Mouse (Mus musculus) lung, postnatal 14 days (tissue): Measurements from ENCODE around the gene Cdk11b.

ENCODE experiments used
- DNase-seq: peaks from one replicate; pipeline ENCODE4 v3.0.0; 2021

The Cdk11b gene

DNA sequence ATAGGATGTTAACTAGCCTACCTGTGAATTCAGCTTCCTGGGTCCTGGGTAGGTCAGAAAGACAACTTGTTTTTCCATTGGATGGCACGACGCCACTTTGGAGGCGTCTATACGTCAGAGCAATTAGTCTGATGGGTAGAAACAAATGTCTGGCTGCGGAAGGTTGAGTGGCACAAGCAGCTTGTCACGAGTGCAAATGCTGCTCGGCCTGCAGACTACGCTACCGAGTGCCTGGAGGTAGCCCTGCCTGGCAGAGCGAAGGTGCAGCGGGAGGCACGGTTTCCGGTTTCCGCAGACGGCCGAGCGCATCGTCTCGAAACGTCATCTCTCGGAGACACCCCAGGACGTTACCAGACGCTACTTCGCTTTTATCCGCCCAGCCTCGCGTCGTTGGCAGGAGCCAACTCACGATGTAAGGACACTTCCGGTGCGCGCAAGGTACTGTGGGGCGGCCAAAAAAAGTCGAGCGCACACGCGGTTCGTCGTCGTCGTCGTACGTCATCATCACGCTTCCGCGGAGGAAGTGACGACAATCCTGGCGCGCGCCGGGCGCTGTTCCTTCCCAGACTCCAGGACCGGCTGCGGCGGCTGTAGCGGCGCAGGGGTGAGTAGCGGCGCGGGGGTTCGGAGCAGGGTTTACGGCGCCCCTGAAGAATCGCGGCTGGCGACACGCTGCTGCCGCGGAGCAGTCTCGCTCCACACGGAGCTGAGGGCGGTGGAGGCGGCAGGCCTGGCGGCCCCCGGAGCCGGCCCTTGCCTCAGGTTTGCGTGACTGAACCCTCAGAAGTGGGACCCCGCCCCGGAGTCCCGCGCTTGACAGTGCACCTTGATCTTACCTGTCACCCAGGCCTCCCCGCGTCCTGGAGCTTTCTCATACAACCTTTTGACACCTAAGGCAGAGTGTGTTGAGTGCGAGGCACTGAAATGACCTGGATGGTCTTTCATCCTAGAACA is at the start of gene Cdk11b:
TSS of gene Cdk11b (plus strand) at position 517 of the 954 bp plus-strand sequence.
- peak; percentile 96 for DNase-seq

GRCm38 (mm10) chr4:155574931-155575330 is 49.7 kb upstream of the Cdk11b start:
- no peak for DNase-seq

GRCm38 (mm10) chr4:155575521-155575920 is 49.1 kb upstream of the Cdk11b start:
- no peak for DNase-seq

DNA sequence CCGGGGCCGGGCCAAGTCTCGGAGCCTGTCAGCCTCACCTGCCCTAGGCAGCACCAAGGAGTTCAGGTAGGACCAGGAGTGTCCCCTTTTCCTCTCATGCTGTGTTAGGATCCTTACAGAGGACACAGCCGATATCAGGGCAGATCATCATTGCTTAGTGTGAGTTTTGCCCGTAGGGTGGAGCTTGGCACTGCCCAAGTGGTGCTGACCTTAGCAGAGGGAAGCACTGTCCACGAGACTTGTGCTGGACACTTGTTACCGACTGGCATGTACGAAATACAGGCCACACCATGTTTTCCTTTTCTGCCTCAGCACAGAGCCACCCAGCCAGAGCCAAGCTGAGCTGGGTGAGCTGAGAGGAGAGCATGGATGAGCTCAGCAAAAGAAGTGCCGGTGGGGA is 47.5 kb upstream of the Cdk11b start:
- DNase-seq = no peak

GRCm38 (mm10) chr4:155577741-155578140 is 46.9 kb upstream of the Cdk11b start:
- DNase-seq = no peak

DNA sequence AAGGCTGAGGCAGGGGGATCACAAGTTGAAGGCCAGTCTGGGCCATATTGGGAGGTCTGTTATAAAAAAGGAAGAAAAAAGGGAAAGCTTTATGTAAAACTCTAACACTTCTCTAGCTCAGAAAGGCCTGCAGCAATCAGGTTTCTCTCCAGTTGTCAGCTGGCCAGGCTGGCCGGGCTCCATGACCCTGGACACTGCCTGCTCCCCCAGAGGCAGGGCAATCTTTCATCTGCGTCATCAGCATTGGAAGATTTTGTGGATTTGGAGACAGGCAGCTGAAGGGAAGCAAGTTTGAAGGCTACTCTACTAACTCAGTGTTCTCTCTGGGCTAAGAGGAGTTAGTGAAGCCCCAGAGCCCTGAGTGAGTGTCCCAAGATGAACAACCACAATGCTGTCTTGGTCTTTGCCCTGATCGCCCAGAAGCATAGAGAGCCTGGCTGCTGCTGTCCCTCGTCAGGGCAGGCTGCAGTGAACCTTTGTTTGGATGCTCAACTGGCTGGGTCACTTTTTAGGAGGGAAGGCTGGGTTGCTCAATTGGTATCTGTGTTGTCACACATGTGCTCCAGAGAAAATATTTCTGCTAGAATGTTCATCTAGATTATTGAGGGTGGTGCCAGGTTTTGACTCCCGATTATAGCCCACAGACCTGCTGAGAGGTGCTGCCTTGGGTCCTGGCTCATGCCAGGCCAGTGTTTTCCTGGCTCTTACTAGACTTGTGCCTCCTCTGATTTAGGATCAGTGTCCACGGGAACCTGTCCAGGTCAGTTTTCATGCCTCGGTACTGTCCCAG is 46.1 kb upstream of the Cdk11b start:
- DNase-seq = peak; percentile 48

DNA sequence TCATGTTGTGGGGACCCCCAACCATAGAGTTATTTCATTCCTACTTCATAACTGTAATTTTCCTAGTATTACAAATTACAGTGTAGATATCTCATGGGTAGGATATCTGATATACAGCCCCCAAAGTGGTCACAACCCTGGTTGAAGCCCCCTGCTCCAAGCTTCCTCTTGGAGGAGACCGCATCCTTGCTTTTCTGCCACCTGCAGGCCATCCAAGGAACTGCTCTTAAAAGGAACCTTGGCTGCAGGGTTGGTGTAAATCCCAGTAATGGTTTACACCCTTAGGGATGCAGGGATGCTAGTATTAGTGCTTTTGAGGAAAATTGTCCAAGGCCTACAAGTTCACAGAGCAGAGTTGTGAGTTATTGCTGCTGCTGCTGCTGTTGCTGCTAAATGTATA is 44.2 kb upstream of the Cdk11b start:
- peak; percentile 69 for DNase-seq

DNA sequence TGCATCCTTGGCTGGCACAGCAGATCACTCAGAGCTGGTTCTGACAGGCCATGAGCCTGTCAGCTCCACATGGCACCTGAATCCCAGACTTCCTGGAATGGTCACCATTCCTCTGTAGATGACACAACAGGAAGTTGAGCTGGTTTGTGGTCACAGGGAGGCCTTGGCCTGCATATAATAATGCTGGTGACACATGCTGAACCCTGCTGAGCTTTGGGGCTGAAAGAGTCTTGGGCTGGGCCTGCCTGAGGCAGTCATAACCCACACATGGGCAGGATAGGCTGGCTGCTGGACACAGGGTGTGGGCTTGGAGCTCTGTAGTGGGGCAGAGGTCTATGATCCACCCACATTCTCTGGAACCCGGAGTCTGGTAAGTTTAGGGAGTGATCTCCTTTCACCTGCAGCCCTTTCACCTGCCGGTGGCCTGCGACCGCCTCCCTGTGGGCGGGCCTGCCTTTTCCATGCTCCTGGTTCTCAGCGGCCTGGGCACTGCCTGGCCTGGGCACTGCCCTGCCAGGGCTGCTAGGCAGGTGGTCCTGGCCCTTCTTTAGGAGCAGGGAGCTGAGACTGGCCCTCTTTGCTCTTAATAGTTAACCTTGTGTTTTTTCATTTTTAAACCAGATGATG is 42.3 kb upstream of the Cdk11b start:
- DNase-seq = no peak

DNA sequence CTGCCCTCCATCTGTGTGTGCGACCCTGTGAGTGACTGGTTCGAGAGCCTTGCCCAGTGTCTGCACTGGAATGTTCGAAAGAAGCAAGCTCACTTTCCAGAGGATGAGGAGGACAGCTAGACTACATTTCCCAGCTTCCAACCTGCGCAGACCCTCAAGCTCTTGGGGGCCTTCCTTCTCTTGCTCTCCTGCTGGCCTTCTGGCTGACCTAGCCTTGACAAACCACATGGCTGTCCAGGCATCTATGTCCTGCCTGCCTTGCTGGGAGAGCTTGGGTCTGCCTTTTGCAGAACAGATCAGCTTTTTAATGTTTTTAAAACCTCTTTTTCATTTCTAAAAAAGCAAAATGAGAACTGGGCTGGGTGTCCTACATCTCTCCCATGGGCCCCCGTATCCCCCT is 35.3 kb upstream of the Cdk11b start:
- DNase-seq = no peak

- no peak for DNase-seq
These were observed 33.5 kb upstream of the Cdk11b start for GRCm38 (mm10) chr4:155591012-155591719.

- DNase-seq = peak; percentile 34
These were observed 30.9 kb upstream of the Cdk11b start for GRCm38 (mm10) chr4:155593780-155594179.

- no peak for DNase-seq
These were observed 28.9 kb upstream of the Cdk11b start for GRCm38 (mm10) chr4:155595777-155596176.

- DNase-seq = no peak
These were observed 28.0 kb upstream of the Cdk11b start for GRCm38 (mm10) chr4:155596606-155597005.

- no peak for DNase-seq
These were observed 26.1 kb upstream of the Cdk11b start for GRCm38 (mm10) chr4:155598536-155598935.

GRCm38 (mm10) chr4:155599901-155600825 is 24.5 kb upstream of the Cdk11b start:
- DNase-seq = no peak

- DNase-seq = peak; percentile 96
These were observed 23.3 kb upstream of the Cdk11b start, which contains the start of gene Slc35e2 for GRCm38 (mm10) chr4:155601091-155601996. TSS of gene Slc35e2 (plus strand) at chr4:155601416.

DNA sequence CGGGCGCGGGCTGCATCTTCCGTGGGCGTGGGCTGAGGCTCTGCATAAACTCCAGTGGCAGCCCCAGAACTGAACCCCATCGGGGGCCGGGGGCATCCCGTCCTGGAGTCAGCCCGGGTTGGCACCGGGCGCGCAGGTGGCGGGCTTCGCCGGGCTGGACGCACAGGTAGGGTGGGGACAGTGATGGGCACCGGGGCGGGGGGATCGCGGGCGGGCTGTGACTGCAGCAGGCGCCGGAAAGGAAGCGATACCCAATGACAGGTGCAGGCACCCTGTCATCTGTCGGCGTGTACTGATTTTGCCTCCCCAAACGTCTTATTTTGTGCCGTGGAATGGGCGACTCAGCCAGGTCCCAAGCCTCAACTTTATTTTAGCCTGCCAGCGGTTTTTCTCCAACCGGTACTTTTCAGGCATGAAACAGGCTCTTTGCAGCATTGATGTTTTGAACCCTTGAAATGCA is 22.6 kb upstream of the Cdk11b start:
- no peak for DNase-seq

DNA sequence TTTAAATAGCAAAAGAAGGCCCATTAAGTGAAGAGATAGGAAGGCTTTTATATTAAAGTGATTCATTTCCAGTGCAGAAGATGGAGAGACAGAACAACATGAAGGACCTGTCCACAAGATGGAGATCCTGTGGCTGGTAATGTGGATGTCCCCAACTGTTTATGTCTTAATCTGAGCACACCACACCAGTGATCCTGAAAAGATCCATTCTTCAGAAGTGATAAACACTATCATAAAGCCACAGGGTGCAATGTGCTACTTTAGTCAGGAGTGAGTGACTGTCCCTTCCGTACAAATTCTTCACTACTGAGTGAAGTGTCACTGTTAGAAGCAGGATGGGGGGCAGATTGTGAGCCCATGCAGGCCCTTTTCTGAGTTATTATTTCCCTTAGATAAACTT is 21.9 kb upstream of the Cdk11b start:
- no peak for DNase-seq

DNA sequence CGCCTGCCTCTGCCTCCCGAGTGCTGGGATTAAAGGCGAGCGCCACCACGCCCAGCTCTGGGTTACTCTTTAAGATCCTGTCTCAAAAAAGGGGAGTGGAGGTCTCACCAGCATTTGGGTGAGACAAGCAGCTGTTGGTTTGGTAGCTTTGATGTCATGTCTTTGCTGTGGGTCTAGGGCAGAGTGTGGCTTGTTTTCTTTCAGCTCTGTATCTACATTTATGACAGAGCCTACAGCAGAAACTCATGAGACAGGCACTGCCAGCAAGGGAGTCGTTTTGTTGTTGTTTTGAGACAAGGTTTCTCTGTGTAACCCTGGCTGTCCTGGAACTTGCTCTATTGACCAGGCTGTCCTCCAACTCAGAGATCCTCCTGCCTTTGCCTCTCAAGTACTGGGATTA is 20.9 kb upstream of the Cdk11b start:
- DNase-seq = no peak

GRCm38 (mm10) chr4:155605132-155605531 is 19.5 kb upstream of the Cdk11b start:
- no peak for DNase-seq
